Mouse (Mus musculus) embryonic facial prominence, embryonic 15.5 days (tissue): Measurements from ENCODE around the gene Ccdc36. TPM values are rescaled to one million over a fixed set of nuclear protein-coding genes. Genes with fewer than 3 reads are reported as not detected.

Experiments used
- ATAC-seq: fragments of 200-750 bp; cut with Nextera tagmentation; 2 replicates; pipeline ENCODE4 v1.8.0; 2017; ENCODE audit warnings: low read depth, moderate TSS enrichment; ENCODE audit not compliant: insufficient number of reproducible peaks, low FRiP score, low TSS enrichment
- H3K27ac ChIP-seq: fragments of 300-500 bp; sonication (generic); replicated peaks from 2 replicates; pipeline ENCODE4 v1.5.1; 2015; ENCODE audit warnings: mild to moderate bottlenecking, inconsistent platforms
- H3K27me3 ChIP-seq: fragments of 300-500 bp; sonication (generic); 2 replicates; pipeline ENCODE4 v1.6.1; 2015; ENCODE audit warnings: inconsistent platforms
- H3K36me3 ChIP-seq: fragments of 300-500 bp; sonication (generic); 2 replicates; pipeline ENCODE4 v1.6.1; 2015; ENCODE audit warnings: mild to moderate bottlenecking, inconsistent platforms
- H3K4me1 ChIP-seq: fragments of 300-500 bp; sonication (generic); 2 replicates; pipeline ENCODE4 v1.6.1; 2015; ENCODE audit warnings: inconsistent platforms
- H3K4me2 ChIP-seq: fragments of 300-500 bp; sonication (generic); replicated peaks from 2 replicates; pipeline ENCODE4 v1.6.1; 2015; ENCODE audit warnings: mild to moderate bottlenecking, inconsistent platforms
- H3K4me3 ChIP-seq: fragments of 300-500 bp; sonication (generic); replicated peaks from 2 replicates; pipeline ENCODE4 v1.5.1; 2015; ENCODE audit warnings: mild to moderate bottlenecking, inconsistent platforms
- H3K9ac ChIP-seq: fragments of 300-500 bp; sonication (generic); 2 replicates; pipeline ENCODE4 v1.6.1; 2015; ENCODE audit warnings: inconsistent platforms
- H3K9me3 ChIP-seq: fragments of 300-500 bp; sonication (generic); replicated peaks from 2 replicates; pipeline ENCODE4 v1.6.1; 2016; ENCODE audit warnings: inconsistent platforms
- WGBS: fragments of 180-500 bp; shearing (Covaris S2); methylation state at CpG from one replicate; pipeline ENCODE4 v1.1.7; 2015; 5-methylcytosine and 5-hydroxymethylcytosine counted together
- polyA plus RNA-seq: library from polyadenylated mRNA; unstranded; fragments of >200 nt; fragmentation: Nextera tagmentation; extraction: Ambion mirVana; gene quantifications from 2 replicates; pipeline ENCODE4 v1.2.1, GENCODE M21; 2015

Ccdc36 gene
- polyA plus RNA-seq = 1.2 and 1.3 TPM in 2 replicates

DNA sequence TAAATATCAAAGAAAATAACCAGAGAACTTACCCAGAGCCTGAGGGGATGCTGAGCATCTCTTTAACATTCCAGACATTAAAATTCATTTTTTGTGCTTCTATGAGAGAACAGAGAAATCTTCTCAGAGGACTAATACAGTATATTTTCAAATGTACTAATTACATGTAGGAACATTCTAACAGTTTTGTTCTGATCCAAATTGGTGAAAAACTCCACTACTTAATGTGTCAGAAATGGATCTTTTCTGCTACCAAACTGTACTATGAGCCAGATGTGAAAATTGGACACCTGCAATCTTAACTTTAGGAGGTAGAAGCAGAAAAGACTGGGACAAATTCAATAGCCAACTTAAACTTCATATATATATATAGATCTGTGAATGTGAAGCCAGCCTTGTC, at the start of gene Ccdc36:
Gene Ccdc36 (minus strand): TSS at position 101 of the 400 bp plus-strand sequence.
- Histone ChIP-seq H3K4me3 (no peak within 1 kb of the TSS), H3K9me3 (no peaks in the 10 kb centered on the region), H3K27me3 (no peaks in the 10 kb centered on the region), H3K36me3 (no peaks in the 10 kb centered on the region), H3K9ac (no peak within 1 kb of the TSS), H3K27ac (no peak within 1 kb of the TSS), H3K4me2 (no peak within 1 kb of the TSS), H3K4me1 (peaks cover 4% of the 10 kb centered on the region; the same call in 1 of the 2 replicates)
- ATAC-seq = no peak

DNA sequence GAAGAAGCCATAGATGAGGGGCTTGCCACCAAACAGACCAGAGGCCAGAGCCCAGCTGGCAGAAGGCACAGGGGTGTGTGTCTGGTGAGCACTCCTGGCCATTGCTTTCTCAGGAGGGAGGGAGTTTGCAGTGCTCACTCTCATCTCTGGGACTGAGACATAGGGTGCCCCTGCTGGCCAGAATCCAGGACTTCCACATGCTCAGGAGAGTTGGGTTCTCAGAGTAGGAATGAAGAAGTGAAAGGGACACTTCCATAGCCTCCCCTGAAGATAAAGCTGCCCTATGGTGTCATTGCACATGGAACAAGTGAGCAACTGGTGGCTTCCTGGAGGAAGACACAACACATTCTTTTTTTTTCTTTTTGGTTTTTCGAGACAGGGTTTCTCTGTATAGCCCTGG, 46.2 kb upstream of the Ccdc36 start:
- Histone ChIP-seq H3K9ac (no peak overlapping the region), H3K4me3 (no peak overlapping the region), H3K27ac (no peak overlapping the region), H3K36me3 (no peaks in the 10 kb centered on the region), H3K4me2 (no peak overlapping the region), H3K4me1 (peaks cover 8% of the 10 kb centered on the region), H3K9me3 (no peaks in the 10 kb centered on the region), H3K27me3 (no peaks in the 10 kb centered on the region)
- ATAC-seq = no peak
- 89% methylated on average over 1 of the region's 1 CpGs for WGBS

DNA sequence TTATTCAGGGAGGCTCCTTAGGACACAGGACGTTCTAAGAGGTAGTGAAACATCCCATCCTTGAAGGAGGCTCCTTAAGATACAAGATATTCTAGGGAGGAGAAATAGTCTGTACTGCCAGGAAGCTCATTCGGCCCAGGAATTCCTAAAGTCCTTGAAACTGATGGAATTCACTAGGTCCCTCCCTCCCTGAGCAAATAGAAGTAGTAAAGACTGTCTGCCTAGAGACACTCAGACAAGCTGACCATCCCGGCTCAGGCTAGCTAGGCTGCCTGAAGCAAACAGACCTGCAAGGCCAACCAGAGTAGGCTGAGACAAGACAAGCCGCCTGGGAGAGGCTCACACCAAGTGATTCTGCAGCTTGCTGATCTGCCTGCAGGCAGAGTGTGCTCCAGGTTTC, 41.6 kb upstream of the Ccdc36 start:
- ATAC-seq = no peak
- Histone ChIP-seq H3K4me3 (no peak overlapping the region), H3K27ac (no peak overlapping the region), H3K4me1 (no peaks in the 10 kb centered on the region), H3K9me3 (no peaks in the 10 kb centered on the region), H3K36me3 (peaks cover 24% of the 10 kb centered on the region), H3K9ac (no peak overlapping the region), H3K4me2 (no peak overlapping the region), H3K27me3 (no peaks in the 10 kb centered on the region)
- WGBS = 71% methylated on average over 4 of the region's 4 CpGs

DNA sequence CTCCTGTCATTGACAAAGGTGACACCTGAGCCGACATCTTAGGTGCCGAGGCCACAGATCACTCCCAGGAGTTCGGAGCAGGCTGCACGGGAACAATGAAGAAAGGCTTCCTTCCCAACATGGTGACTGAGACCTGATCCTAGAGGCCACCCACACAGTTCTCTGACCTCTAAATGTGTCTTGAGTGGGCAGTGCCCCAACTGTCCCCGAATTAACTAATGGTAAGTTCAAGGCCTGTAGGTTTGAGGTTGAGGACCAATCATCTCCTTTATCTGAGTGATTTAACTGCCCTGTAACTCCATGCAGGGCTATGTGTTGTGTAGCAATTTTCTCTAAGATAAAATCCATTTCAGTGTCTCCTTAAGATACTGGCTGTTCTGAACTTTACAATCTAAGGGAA, 41.1 kb upstream of the Ccdc36 start:
- H3K27me3 ChIP-seq = no peaks in the 10 kb centered on the region
- H3K36me3 ChIP-seq = peaks cover 29% of the 10 kb centered on the region
- no peak overlapping the region for H3K9ac ChIP-seq
- ATAC-seq = no peak
- no peak overlapping the region for H3K27ac ChIP-seq
- no peaks in the 10 kb centered on the region for H3K4me1 ChIP-seq
- H3K4me2 ChIP-seq = no peak overlapping the region
- H3K4me3 ChIP-seq = no peak overlapping the region
- H3K9me3 ChIP-seq = no peaks in the 10 kb centered on the region
- 76% methylated on average over 5 of the region's 5 CpGs for WGBS

DNA sequence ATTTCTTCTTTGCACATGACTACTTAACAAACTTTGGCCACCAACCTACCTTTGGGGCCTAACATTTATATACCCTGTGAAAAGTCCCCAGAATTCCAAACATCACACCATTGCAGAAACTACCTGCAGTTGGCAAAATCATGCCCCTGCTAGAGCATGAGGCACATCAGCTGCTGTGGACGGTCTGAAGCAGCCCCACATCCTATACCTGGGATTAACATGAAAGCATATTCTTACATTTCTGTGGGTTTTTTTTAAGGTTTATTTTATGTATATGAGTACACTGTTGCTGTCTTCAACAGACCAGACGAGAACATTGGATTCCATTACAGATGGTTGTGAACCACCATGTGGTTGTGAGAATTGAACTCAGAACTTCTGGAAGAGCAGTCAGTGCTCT, 37.9 kb upstream of the Ccdc36 start:
- peaks cover 10% of the 10 kb centered on the region for H3K4me1 ChIP-seq
- H3K27ac ChIP-seq = no peak overlapping the region
- peaks cover 52% of the 10 kb centered on the region for H3K36me3 ChIP-seq
- H3K9me3 ChIP-seq = no peaks in the 10 kb centered on the region
- H3K4me2 ChIP-seq = no peak overlapping the region
- no peaks in the 10 kb centered on the region for H3K27me3 ChIP-seq
- no peak overlapping the region for H3K9ac ChIP-seq
- no peak overlapping the region for H3K4me3 ChIP-seq
- ATAC-seq = no peak
- WGBS = 78% methylated on average over 2 of the region's 2 CpGs

DNA sequence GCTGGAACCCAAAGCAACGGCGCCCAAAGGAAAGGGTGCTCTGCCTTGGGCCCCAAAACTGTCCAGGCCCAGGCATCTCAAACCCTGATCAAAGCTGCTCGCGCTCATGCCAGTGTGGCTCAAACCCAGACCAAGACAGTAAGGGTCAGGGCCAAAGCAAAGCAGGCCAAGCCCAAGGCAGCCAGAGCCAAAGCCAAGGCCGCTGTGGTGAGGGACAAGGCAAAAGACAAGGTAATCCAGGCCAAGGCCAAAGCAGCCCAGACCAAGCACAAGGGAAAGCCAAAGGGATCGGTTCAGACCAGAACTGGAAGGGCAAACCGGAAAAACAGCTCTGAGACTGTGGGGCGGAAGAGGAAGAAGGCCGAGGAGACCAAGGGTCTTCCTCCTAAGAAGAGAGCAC, 35.4 kb upstream of the Ccdc36 start:
- Histone ChIP-seq H3K27me3 (no peaks in the 10 kb centered on the region), H3K4me2 (no peak overlapping the region), H3K9ac (no peak overlapping the region), H3K4me1 (peaks cover 20% of the 10 kb centered on the region), H3K27ac (no peak overlapping the region), H3K36me3 (peaks cover 52% of the 10 kb centered on the region), H3K4me3 (no peak overlapping the region), H3K9me3 (no peaks in the 10 kb centered on the region)
- 95% methylated on average over 9 of the region's 9 CpGs for WGBS
- ATAC-seq = no peak

DNA sequence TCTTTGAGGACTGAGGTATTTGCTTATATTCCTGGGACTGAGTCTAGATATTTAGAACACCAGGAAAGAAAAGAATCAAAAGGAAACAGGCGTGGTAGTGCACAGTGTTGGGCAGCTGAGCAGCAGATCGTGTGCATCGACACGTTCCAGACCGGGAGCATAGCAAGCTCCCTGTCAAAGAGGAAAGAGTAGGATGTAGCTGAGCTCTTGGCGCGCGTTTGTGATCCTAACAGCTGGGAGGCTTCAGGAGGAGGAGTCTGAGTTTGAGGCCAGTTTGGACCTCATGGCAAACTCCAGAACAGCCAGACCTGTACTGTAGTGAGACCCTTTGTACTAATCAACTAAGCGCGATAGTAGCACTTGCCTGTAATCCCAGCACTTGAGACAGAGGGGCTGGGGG, 33.9 kb upstream of the Ccdc36 start:
- no peaks in the 10 kb centered on the region for H3K27me3 ChIP-seq
- 90% methylated on average over 10 of the region's 10 CpGs for WGBS
- H3K4me2 ChIP-seq = no peak overlapping the region
- ATAC-seq = no peak
- no peaks in the 10 kb centered on the region for H3K9me3 ChIP-seq
- no peak overlapping the region for H3K27ac ChIP-seq
- peak overlapping the region; percentile 92 for H3K4me3 ChIP-seq
- H3K4me1 ChIP-seq = peaks cover 20% of the 10 kb centered on the region
- no peak overlapping the region for H3K9ac ChIP-seq
- H3K36me3 ChIP-seq = peaks cover 51% of the 10 kb centered on the region

DNA sequence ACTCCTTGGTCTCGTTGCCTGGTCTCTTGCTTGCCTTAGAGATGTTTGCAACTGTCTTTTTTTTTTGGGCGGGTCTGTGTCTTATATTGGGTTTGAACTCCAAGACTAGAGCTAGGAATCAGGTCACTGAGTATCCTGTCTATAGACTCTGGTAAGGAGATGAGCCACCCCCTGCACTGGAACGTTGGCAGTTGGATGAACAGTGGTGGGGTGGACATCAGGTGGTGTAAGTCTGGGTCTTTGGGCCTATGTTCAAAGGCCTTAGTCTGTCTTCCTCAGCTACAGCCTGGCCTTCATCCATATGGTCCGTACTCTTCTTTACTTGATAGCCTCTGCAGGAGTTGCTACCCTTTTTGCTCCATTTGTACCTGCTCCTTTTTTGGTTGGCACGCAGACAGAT, 33.4 kb upstream of the Ccdc36 start:
- H3K27me3 ChIP-seq = no peaks in the 10 kb centered on the region
- peak overlapping the region; percentile 92 for H3K4me3 ChIP-seq
- no peak for ATAC-seq
- WGBS = 85% methylated on average over 5 of the region's 5 CpGs
- H3K4me2 ChIP-seq = peak overlapping the region; percentile 66
- H3K9ac ChIP-seq = no peak overlapping the region; the same call in 1 of the 2 replicates
- peaks cover 20% of the 10 kb centered on the region for H3K4me1 ChIP-seq
- no peaks in the 10 kb centered on the region for H3K9me3 ChIP-seq
- H3K27ac ChIP-seq = no peak overlapping the region
- peaks cover 45% of the 10 kb centered on the region for H3K36me3 ChIP-seq

DNA sequence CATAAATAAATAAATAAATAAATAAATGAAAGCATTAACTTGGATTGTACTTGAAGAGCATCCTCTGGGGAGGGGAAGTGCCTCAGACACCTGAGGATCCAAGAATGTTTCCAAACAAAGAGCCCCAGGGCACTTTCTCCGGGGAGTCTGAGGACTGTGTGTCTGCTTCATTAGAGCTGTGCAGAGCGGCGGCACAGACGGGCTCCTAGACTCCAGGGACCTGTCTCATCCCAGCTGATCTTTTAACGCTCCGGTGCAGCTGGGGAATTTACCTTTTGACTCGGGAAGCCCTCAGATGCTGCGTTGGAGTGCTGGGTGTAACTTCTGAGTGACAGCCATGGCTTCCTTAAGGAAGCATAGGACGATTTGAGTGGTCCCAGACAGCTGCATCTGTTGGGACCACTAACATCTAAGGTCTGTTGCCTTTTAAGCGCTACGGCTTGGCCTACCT, 32.9 kb upstream of the Ccdc36 start, which contains the start of gene Klhdc8b:
Gene Klhdc8b (minus strand): TSS at position 401 of the 451 bp plus-strand sequence.
- H3K4me3 ChIP-seq = peak within 1 kb of the TSS; percentile 92
- H3K9ac ChIP-seq = peak within 1 kb of the TSS; percentile 81
- H3K36me3 ChIP-seq = peaks cover 41% of the 10 kb centered on the region
- H3K27ac ChIP-seq = peak within 1 kb of the TSS; percentile 94
- H3K27me3 ChIP-seq = no peaks in the 10 kb centered on the region
- no peaks in the 10 kb centered on the region for H3K9me3 ChIP-seq
- H3K4me2 ChIP-seq = peak within 1 kb of the TSS; percentile 66
- H3K4me1 ChIP-seq = peaks cover 20% of the 10 kb centered on the region
- 15% methylated on average over 11 of the region's 11 CpGs for WGBS
- ATAC-seq = peak; percentile 35; the same call in 1 of the 2 replicates

DNA sequence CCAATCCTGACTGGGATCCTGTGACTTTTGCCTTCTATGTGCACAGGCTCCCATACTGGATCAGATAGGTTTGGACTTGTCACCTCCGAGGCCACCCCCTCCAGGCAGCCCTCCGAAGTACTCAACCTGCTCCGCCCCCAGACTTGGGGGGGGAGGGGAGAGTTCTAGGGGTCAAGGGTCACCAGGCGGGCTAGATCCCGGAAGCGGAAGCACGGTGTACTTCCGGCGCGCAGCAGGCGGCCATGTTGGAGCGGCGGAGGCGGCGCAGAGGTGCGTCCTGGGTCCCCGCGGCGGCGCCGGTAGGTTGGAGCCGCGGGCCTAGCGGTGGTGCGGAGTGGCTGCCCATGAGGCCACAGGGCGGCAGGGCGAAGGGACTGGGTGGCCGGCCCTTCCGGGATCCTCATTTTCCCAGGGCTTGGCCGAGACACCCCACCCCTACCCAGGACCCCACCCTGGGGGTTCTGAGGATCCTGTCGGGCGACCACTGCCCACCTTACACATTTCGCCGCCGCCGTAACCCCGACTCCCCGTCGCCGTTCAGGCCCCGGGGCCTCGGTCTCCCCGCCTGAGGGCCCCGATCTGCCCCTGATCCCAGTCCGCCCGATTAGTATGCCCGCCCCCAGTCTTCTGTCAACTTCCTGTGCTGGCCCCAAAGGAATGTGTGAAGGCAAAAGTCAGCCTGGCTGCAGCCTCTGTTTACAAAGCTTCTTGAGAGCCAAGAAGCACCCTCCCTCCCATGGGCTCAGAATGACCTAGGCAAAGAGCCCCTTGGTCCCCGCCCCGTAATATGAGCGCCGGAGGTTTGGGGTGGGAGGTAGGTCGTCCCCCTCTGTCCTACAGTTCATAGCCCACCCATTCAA, 32.3 kb upstream of the Ccdc36 start, which contains the start of gene Ccdc71:
Gene Ccdc71 (plus strand): TSS at position 209 of the 860 bp plus-strand sequence.
- peak within 1 kb of the TSS; percentile 66 for H3K4me2 ChIP-seq
- under 1% methylated on average over 52 of the region's 52 CpGs for WGBS
- H3K27me3 ChIP-seq = no peaks in the 10 kb centered on the region
- peak within 1 kb of the TSS; percentile 94 for H3K27ac ChIP-seq
- peak; percentile 78 for ATAC-seq
- no peaks in the 10 kb centered on the region for H3K9me3 ChIP-seq
- peak within 1 kb of the TSS; percentile 81 for H3K9ac ChIP-seq
- peaks cover 34% of the 10 kb centered on the region for H3K36me3 ChIP-seq
- peak within 1 kb of the TSS; percentile 92 for H3K4me3 ChIP-seq
- H3K4me1 ChIP-seq = peaks cover 20% of the 10 kb centered on the region

DNA sequence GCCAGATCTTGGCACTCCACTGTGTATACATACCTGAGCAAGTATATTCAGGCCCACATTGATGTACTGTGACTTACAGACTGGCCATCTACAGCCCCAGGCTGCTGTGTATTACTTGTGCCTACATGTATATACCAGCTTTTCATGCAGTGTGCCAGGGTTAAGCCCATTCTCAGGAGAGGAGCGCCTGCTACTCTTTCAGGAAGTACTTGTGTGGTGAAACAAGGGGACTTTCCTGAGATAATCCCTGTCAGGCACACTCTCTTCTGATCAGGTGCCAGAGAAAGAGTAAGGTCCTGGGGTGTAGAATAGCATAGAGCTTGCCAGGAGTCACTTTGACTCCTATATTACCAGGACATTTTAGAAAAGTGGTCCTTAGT, 31.6 kb upstream of the Ccdc36 start:
- Histone ChIP-seq H3K36me3 (peaks cover 28% of the 10 kb centered on the region), H3K4me3 (peak overlapping the region; percentile 92), H3K4me2 (peak overlapping the region; percentile 66), H3K9ac (no peak overlapping the region), H3K27me3 (no peaks in the 10 kb centered on the region), H3K27ac (peak overlapping the region; percentile 94), H3K4me1 (peaks cover 20% of the 10 kb centered on the region), H3K9me3 (no peaks in the 10 kb centered on the region)
- no peak for ATAC-seq
- 74% methylated on average over 1 of the region's 1 CpGs for WGBS
